ENCODE assay signal across 11 mouse cellular contexts in the genomic region with DNA sequence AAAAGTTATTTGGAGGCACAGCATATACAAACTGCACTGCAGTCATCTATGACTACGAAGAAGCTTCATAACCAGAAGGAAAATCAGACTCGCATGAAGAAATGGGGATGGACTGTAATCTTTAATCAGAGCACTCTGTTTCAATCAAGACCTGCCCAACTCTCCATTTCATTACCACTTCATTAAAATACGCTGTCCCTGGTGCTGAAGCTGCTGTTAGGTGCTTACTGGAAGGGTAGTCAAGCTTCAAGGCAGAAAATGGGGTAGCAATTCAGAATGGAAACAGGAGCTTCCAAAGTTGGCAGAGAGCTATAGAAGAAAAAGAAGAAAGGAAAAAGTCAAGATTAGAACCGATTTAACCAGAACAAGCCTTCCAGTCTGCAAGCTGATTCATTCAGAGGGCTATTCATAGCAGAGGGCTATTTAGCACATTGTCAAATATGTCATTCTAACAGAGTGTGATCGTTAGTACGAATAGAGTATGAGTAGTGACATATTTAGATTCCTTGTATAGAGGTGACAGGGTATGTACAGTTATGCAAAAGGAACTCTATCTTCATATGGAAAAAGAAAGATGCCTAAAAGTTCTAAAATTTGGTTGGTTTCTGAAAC.
DNase-seq lines count a peak whose midpoint lies in the region; ATAC-seq and TF ChIP-seq lines count a peak whose summit lies in the region.
"Had no signal": no experiment of that assay in that cellular context is flagged by ENCODE, and none has a peak within 500 bp of the region (broad histone marks: within the 10 kb centered on the region; RNA-seq: fewer than 3 reads in every experiment).

No protein-coding gene starts in this region.

- ATAC-seq in liver, postnatal 0 days, result no peak
- no peak for ATAC-seq in limb, embryonic 11.5 days (ENCODE audit: insufficient number of reproducible peaks, low FRiP score, low TSS enrichment, low read depth)

- no peak overlapping the region for H3K4me2 ChIP-seq in liver, postnatal 0 days (ENCODE audit: low read depth, low read length)
- H3K4me2 ChIP-seq in limb, embryonic 11.5 days (ENCODE audit: low read depth, severe bottlenecking), result no peak overlapping the region
- H3K4me2 ChIP-seq: hindbrain, embryonic 15.5 days; neural tube, embryonic 13.5 days had no signal

- H3K27ac ChIP-seq in liver, postnatal 0 days (ENCODE audit: low read depth), result no peak overlapping the region
- no peak overlapping the region for H3K27ac ChIP-seq in limb, embryonic 11.5 days (replicated peaks; ENCODE audit: low read depth, low read length)
- H3K27ac ChIP-seq: hindbrain, embryonic 15.5 days; neural tube, embryonic 13.5 days had no signal

- TF ChIP-seq POLR2A in brain, embryonic 14.5 days (IDR thresholded peaks at IDR 0.05; ENCODE audit: borderline replicate concordance, extremely low read depth, insufficient read depth, insufficient read length, poor library complexity, severe bottlenecking), result no peak

- intact Hi-C loops in gastrocnemius, postnatal 36 days (cut with DNase I), result no loop called here

- no peaks in the 10 kb centered on the region for H3K9me3 ChIP-seq in liver, postnatal 0 days (ENCODE audit: low read length)
- no peaks in the 10 kb centered on the region for H3K9me3 ChIP-seq in limb, embryonic 11.5 days (ENCODE audit: control insufficient read depth, low read length)
- H3K9me3 ChIP-seq: hindbrain, embryonic 15.5 days; neural tube, embryonic 13.5 days had no signal

- no peak for TF ChIP-seq EP300 in liver, postnatal 0 days (IDR thresholded peaks at IDR 0.05; ENCODE audit: low read depth)

- no peak overlapping the region for H3K4me3 ChIP-seq in liver, postnatal 0 days (ENCODE audit: low read depth, low read length)
- H3K4me3 ChIP-seq in limb, embryonic 11.5 days (ENCODE audit: low read depth, low read length), result no peak overlapping the region
- H3K4me3 ChIP-seq: hindbrain, embryonic 15.5 days; neural tube, embryonic 13.5 days had no signal

- no peaks in the 10 kb centered on the region for H3K4me1 ChIP-seq in liver, postnatal 0 days (ENCODE audit: insufficient read depth)
- no peaks in the 10 kb centered on the region for H3K4me1 ChIP-seq in limb, embryonic 11.5 days (ENCODE audit: control insufficient read depth, insufficient read depth, low read length)
- H3K4me1 ChIP-seq: hindbrain, embryonic 15.5 days; neural tube, embryonic 13.5 days had no signal

- no peaks in the 10 kb centered on the region for H3K27me3 ChIP-seq in liver, postnatal 0 days (ENCODE audit: insufficient read depth, low read length)
- no peaks in the 10 kb centered on the region for H3K27me3 ChIP-seq in limb, embryonic 11.5 days (ENCODE audit: control insufficient read depth, insufficient read depth, low read length)
- H3K27me3 ChIP-seq: hindbrain, embryonic 15.5 days; neural tube, embryonic 13.5 days had no signal

- H3K9ac ChIP-seq in liver, postnatal 0 days (replicated peaks), result no peak overlapping the region
- H3K9ac ChIP-seq in limb, embryonic 11.5 days (ENCODE audit: low read length), result no peak overlapping the region
- H3K9ac ChIP-seq: hindbrain, embryonic 15.5 days; neural tube, embryonic 13.5 days had no signal

- no peak for TF ChIP-seq CTCF in liver, postnatal 0 days (IDR thresholded peaks at IDR 0.05; ENCODE audit: low read depth)
- TF ChIP-seq CTCF in brain, embryonic 14.5 days (IDR thresholded peaks at IDR 0.05; ENCODE audit: borderline replicate concordance, extremely low read depth, insufficient read depth, insufficient read length), result no peak

- DNase-seq in adrenal gland, postnatal 14 days, result peak; percentile 31
- DNase-seq in adrenal gland, adult 18-20 months (ENCODE audit: low spot score in 2 of 2), result no peak
- DNase-seq in liver, result peak; percentile 3
- DNase-seq in liver, postnatal 0 days, result no peak
- DNase-seq in brain, embryonic 14.5 days (ENCODE audit: low read depth), result peak; percentile 54
- peak; percentile 66 for DNase-seq in limb, embryonic 11.5 days (ENCODE audit: low spot score)
- no peak for DNase-seq in urinary bladder, postnatal 25 days (ENCODE audit: low spot score)
- no peak for DNase-seq in gastrocnemius, postnatal 36 days
- DNase-seq: gastrocnemius, postnatal 25 days had no signal

- no peaks in the 10 kb centered on the region for H3K36me3 ChIP-seq in liver, postnatal 0 days (replicated peaks; ENCODE audit: insufficient read depth, low read length)
- no peaks in the 10 kb centered on the region for H3K36me3 ChIP-seq in limb, embryonic 11.5 days (ENCODE audit: control insufficient read depth, insufficient read depth, low read length)
- H3K36me3 ChIP-seq: hindbrain, embryonic 15.5 days; neural tube, embryonic 13.5 days had no signal

- 58% methylated on average over 6 of the region's 6 CpGs for WGBS in liver, postnatal 0 days (ENCODE audit: insufficient replicate concordance)
- WGBS in limb, embryonic 11.5 days, result 68% methylated on average over 6 of the region's 6 CpGs

Comparison
In these comparisons a context has a peak if more than half of its experiments do, and no peak if none do; other contexts are left out.
1. DNase-seq: peak in adrenal gland, postnatal 14 days (single experiment), liver (single experiment), brain, embryonic 14.5 days (single experiment) and limb, embryonic 11.5 days (single experiment); none in adrenal gland, adult 18-20 months (0 of 2), liver, postnatal 0 days (single experiment), urinary bladder, postnatal 25 days (single experiment) and gastrocnemius, postnatal 36 days (0 of 2).